Mouse (Mus musculus) heart, postnatal 4 days (tissue): ENCODE results near the gene Sema4a. TPM values are rescaled to one million over a fixed set of nuclear protein-coding genes. Genes with fewer than 3 reads are reported as not detected.
"Not testable (repeated sequence)": the region's sequence is repeated elsewhere in the genome, so short reads cannot be mapped to it uniquely, and the experiment has no call there.

Experiments used
- DNase-seq: peaks from one replicate; pipeline ENCODE4 v3.0.0; 2021
- total RNA-seq, 2 experiments: library from RNA; stranded (reverse); gene quantifications; 2 replicates each; pipeline ENCODE4 v1.2.3; 2021

Gene Sema4a
- total RNA-seq, 2 experiments from 2014 or later, result 1.5 to 1.7 TPM

- DNase-seq, result no peak
Measured at GRCm38 (mm10) chr3:88455588-88456264, 5.3 kb downstream of the Sema4a start.

- DNase-seq, result no peak
Measured at GRCm38 (mm10) chr3:88454762-88455587, 6.0 kb downstream of the Sema4a start.

DNA sequence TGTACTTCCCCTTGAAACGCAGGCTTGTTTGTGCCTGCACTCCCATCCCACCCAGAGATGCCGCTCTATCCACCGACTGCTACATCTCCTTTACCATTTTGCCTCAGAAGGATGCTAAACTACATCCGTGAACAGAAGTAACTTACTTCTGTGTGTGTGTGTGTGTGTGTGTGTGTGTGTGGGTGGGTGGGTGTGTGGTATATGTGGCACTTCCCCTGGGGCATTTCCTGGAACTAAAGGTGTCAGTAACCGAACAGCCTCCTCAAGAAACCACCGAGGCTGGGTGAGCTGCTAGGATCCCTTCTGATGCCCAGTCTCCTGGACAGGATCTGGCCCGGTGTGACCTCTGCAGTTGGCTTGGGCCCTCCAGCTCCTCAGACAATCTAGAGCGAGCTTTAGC lies 7.0 kb downstream of the Sema4a start:
- no peak for DNase-seq

- no peak for DNase-seq
Measured at GRCm38 (mm10) chr3:88453369-88453768, 7.6 kb downstream of the Sema4a start.

GRCm38 (mm10) chr3:88452716-88453115 lies 8.3 kb downstream of the Sema4a start:
- no peak for DNase-seq

DNA sequence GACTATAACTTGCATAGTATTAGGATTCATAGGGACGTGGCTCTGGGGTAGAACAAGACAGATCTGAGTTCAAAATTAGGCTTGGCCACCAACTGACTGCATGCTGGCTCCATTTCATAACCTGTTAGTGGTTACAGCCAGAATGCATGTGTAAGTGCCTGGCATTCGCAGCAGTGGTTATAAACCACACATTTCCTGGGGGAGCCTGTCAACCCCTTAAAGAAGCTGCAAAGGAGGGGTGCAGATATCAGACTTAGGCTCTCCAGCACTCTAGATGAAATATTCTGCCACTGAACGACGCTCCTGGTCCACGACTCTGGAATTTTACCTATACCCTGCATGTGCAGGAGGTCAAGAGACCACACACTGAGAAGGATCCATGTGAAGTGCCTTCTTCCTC lies 8.7 kb downstream of the Sema4a start:
- DNase-seq, result no peak

DNA sequence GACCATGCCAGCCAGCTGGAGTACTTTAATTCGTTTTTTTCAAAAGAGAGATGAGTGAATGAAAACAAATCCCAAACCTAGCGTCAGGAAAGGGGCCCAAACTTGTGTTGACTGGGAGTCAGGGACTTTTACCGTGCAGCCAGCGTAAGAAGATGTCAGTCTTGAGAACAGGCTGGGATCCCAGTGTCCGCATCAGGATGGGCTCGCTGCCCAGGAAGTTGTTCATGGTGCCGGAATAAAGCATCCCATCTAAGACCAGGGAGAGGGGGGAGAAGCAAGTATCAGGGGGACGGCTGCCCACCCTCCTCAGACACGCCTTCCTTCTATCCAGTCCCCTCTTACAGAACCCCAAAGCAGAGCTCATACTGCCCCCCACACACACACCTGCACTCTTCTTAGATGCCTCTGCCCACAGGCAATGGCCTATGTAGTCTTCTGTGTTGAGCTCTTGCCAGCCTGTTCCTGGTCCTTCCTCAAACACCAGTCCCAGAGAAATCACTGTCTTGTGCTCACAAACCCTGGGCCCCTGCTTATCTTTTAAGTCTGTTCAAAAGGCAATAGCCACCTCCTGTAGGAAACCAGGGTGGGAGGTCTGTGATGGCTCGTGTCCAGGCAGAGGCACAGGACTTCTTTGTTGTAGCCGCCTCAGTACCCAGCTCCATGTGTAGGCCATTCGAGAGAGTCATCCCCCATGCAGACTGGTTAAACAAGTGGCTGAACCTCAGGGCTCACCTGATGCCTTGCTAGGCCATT lies 10.4 kb downstream of the Sema4a start:
- DNase-seq, result peak; percentile 38

DNA sequence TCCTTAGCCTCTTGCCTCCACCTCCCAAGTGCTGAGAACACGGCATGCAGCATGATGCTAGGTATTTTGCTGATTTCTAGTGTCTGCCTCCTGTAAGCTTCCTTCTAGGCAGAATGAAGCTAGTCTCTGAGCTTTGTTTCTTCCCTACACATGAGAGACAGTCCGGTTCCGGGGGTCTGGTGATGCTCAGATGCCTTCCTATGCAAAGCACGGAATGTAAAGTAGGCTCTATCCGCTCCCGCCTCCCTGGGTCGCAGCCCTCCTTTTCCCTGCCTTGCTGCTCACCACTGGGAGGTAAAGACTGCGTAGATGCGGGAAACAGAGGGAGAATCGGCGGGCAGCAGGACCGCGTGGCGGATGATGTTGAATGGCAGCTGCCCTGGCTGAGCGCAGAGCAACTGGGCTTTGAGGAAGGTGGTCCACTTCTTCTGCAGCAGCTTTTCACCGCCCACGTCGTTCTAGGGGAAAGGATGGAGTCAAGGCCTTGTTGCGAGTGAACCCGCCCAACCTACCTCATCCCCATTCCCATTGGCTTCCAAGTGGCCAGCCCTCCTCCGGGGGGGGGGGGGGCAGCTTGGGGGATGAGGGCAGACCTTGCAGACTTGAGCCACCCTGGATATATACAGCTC lies 11.5 kb downstream of the Sema4a start:
- DNase-seq, result peak; percentile 49

DNA sequence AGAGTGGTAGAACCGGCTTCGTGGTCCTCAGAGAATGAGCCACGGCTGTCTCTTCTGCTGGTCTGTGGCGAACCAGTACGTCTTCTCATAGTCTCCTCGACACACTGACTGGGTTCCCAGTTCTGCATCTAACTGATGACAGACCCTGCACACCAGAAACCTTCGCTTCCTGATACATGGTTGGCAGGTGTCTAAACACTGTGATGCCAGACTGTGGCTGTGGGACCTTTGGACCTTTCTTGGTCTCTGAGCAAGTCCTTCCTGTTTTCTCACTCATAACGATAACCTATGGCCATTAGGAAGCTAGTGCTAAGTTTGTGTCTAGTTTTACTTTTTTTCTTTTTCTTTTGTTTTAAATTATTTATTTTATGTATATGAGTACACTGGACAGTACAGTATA lies 12.5 kb downstream of the Sema4a start:
- no peak for DNase-seq

DNA sequence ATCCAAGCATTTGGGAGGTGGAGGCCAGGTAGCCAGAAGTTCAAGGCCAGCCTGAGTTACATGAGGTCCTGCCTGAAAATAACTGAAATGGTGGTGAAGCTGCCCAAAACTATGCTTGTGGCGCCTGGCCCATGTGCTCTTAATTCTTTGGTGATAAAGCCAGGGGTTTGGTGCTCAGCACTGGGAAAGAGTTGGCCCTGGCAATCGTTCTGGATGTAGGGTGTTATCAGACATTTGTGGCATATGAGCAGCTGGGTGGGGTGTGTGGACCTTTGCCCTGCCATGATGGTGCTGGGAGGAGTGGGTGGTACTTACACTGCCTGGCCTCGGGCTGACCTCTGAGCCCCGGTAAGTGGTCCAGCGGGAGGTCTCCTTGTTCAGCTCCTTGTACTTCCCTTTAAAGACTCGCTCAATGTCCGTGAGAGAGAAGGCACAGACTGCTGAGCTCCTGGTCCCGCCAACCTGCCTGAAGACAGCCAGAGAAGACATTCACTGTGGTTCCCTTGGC lies 13.3 kb downstream of the Sema4a start:
- DNase-seq, result no peak

GRCm38 (mm10) chr3:88446471-88447123 lies 14.4 kb downstream of the Sema4a start:
- DNase-seq, result peak; percentile 28

GRCm38 (mm10) chr3:88442888-88443287 lies 18.1 kb downstream of the Sema4a start:
- DNase-seq, result no peak

- DNase-seq, result no peak
Measured at GRCm38 (mm10) chr3:88442488-88442887, 18.5 kb downstream of the Sema4a start.

DNA sequence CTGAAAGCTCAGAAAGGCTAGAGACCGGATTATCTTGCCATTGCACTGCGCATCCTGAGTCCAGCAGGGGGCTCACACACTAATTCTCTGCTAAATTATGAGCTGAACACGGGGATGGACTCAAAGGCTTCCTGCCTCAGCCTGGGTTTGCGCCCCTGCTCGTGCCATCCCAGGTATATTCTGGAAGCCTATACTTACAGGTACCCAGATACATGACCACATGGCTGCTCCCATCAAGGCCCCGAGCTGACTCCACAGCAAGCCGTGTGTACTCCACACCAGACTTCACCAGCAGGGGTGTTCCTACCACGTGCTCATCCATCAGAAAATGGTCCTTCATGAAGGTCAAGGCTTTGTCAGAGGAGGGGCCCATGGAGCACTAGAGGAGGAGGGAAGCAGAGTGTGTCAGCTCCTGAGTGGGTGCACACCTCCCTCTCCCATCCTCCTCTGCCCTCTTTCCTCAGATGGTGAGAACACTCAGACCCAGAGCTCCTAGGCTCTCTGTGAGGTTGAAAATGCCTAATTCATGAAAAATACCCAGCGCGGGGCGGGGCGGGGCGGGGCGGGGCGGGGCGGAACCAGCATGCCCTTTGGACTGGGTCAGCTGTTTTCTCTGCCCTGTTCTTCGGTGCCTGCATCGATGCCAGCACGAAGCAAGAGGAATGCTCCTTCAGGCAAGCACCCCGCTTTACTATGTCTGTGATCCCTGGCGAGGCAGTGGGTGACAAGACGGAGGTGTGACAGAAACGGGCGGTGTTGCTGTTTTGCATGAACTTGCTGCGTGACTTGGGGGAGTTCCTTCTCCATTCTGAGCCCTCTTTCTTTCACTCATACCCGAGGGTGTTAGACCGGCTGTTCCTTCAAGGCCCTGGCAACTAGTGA lies 20.2 kb downstream of the Sema4a start:
- DNase-seq, result peak; percentile 62

DNA sequence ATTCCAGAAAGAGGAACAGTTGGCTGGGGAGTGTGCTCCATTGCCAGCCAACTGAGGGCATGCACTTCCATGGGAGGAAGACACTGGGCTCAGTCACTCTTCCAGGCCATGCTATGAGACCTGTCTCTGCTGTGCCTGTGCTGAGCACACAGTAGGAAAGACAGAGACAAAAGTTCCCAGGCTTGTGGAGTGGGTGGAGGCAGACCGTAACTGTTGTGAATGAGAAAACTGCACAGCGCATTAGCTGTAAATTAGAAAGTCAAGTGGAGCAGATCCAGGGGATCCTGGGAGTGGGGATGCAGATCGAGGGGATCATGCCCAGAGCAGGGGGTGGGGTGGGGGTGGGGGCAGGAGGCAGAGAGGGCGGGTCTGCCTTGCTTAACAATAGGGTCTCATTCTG lies 21.4 kb downstream of the Sema4a start:
- DNase-seq, result no peak

GRCm38 (mm10) chr3:88437454-88437853 lies 23.5 kb downstream of the Sema4a start:
- DNase-seq, result no peak

DNA sequence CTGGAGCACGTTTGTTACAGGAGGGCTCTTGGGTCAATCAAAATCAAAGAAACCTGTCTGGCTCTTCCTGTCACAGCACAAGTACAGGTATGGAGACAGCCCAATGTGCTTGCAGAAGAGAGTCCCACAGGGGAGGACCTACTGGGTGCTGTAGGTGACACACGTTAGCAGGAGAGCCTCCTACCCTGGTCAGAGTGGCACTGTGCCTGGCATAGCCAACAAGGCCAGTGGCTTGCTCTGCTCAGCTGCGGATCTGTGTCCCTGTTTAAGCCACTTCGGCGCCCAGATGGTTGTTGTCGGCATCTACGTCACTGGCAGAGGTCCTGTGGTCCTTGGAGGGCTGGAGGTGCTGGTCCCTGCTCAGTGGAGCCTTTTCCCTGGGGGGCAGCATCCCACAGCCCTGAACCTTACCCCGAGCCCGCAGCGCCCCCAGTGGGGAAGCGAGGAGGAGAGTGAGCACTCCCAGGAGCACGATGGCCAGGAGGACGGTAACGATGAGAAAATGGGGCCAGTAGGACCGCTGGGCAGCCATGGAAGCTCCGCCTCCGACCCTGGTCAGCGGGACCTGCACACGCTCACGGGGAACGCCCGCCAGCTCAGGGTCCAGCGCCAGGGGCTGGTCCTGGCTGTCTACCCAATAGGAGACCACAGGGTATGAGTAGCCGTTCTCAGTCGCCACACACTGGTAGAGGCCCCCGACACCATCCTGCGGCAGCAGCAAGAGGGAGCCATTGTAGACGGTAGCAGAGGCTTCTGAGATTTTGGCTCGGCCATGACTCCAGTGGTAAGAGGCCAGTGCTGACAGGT lies 24.4 kb downstream of the Sema4a start:
- peak; percentile 71 for DNase-seq

DNA sequence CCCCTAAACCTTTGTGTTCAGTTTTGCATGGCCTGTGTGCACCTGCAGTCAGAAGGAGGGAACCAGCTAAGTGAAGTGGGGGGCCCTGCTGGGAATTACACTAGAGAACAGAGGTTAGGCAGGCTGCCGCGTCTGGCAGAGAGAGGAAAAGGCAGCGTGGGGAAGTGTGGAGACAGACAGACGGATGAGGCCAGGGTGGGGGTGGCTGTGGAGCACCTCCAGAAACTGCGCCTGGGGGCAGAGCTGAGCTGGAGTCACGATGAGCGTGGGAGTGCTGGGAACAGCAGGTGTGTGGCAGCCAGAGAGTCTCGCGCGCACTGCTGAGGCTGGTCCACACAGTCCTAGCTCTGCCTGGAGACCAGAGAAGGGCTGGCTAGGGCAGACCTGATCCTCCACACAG lies 25.5 kb downstream of the Sema4a start:
- no peak for DNase-seq

DNA sequence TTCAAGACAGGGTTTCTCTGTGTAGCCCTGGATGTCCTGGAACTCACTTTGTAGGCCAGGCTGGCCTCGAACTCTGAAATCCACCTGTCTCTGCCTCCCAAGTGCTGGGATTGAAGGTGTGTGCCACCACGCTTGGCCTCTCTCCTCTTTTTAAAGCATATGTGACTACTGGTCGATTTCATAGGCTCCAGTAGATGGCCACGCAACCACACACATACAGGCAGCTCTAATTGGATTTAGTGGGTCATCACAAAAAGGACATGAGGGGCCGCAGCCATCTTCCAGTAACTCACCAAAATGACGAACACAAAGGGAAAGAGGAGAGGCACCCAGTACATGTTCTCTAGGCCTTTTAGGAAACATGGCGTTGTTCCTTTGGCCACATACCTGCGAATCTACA lies 32.3 kb downstream of the Sema4a start:
- DNase-seq, result not testable (repeated sequence)

DNA sequence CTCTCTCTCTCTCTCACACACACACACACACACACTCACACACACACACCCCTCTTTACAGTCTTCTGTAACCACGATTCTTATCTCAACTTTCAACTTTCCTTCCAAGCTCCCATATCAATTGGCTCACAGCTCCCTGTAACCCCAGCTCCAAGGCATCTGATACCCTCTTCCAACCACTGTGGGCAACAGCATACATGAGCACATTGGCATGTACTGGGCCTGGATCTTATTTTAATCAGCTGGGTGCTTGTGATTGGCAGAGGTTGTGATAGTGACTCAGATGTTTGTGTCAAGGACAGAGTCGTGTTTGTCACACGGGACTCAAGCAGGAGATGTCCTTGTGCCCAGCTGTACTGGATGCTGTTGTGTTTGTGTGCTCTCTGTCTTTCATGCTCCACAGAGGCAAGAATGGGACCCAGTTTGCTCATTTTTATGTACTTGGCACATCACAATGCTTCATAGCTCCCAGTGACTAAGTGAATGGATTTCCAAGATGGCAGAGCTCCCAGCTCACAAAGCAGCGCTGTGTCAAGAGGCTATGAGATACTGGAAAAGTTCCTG lies 33.6 kb downstream of the Sema4a start:
- DNase-seq, result no peak
